Mouse (Mus musculus) large intestine, adult 2 months (tissue): ENCODE data around the gene Arf3. TPM values are rescaled to one million over a fixed set of nuclear protein-coding genes. Genes with fewer than 3 reads are reported as not detected.
"Not testable (repeated sequence)": the region's sequence is repeated elsewhere in the genome, so short reads cannot be mapped to it uniquely, and the experiment has no call there.

Experiments
- DNase-seq: peaks from one replicate; pipeline ENCODE4 v3.0.0-alpha.2; 2012; ENCODE audit warnings: low read depth, low spot score
- WGBS: fragments of 180-500 bp; shearing (Covaris S2); methylation state at CpG from one replicate; pipeline ENCODE4 v1.1.7; 2018; 5-methylcytosine and 5-hydroxymethylcytosine counted together
- polyA plus RNA-seq: library from polyadenylated mRNA; depleted of rRNA; stranded (reverse); fragments of >200 nt; gene quantifications from 2 replicates; pipeline ENCODE4 v1.2.3, GENCODE M21; 2012

Gene Arf3
- polyA plus RNA-seq, 1 experiment = 99.2 TPM

DNA sequence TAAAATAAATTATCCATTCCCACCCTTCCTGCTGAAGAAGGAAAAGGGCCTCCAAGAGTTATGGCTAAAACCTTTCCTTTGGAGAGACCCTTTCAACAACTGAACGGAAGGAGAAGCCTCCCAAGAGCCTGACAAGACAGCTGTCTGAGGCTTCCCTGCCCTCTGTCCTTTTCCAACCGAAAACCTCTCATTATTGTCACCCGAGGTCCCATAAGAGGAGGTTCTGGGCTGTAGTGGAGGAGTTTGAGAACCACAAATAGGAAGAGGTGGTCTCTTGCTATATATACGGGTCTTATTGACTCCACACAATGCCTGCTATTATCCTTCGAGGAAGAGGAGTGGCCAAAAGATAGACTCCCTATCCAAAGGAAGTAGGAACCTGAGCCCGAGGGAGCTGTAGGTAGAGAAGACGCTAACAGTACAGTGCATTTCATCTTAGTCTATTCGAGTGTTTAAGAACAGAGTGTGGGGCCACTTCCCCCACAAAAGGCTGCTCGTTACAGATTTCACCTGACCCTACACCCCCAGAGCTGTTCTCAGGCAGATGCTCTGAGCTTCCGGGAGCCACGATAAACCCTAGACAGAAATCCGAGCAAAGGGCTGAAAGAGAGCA lies 8.9 kb upstream of the Arf3 start:
- WGBS = 15% methylated on average over 12 of the region's 12 CpGs
- DNase-seq = no peak

DNA sequence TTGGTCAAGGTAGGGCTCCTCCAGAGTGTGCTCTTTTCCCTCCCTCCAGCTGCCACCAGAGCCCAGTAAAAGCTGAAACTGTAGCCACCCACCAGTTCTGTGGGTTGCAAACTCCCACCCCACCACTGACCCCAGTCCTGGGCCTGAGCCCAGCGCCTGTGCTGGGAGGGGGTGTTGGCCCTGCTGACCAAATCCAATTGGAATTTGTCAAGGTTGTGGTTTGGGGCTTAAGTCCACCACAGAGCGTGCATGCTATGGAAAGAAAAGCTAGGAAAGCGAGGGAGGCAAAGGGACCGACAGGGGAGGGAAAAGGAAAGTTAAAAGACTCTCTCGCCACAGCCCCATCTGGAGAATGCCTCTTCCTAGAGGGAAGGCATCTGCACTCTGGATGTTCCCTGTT lies 5.2 kb upstream of the Arf3 start:
- DNase-seq = no peak
- WGBS = 60% methylated on average over 5 of the region's 5 CpGs

DNA sequence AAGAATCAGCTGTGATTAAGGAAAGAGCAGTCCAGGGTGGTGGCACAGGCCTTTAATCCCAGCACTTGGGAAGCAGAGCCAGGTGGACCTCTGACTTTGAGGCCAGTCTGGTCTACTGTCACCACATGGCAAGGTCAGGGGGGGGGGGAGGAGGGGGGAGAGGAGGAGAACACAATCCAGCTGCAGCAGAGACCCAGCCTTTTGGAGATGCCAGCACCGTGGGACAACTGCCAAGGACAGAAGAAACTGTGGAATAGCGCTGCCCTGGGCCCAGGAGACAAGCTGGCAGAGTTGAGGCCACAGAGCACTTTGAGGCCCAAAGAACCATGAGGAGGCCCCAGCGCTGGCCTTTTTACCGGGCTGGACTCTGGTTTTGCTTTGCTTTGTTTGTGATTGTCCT lies 2.9 kb upstream of the Arf3 start:
- no peak for DNase-seq
- WGBS = 77% methylated on average over 4 of the region's 4 CpGs

DNA sequence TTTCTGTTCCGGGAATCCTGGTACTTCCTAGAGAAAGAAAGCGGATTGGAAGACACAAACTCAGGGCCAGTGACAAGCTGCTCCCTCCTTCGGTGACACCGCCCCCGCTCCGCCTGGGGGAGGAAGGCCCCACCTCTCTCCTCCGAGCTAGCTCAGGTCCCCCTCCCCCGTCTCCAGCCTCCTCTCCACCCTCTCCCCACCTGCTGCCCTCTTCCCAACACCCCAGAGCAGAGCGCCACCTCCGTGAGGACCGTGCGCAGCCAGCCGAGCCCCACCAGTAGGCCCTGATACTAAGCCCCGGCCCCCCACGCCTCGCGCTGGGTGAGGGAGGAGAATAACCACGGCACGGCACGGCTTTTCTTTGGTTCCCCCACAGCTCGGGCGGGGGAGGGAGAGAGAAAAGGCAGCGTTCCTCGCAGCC lies 803 bp downstream of the Arf3 start:
- WGBS = under 1% methylated on average over 24 of the region's 24 CpGs
- DNase-seq = peak; percentile 38

DNA sequence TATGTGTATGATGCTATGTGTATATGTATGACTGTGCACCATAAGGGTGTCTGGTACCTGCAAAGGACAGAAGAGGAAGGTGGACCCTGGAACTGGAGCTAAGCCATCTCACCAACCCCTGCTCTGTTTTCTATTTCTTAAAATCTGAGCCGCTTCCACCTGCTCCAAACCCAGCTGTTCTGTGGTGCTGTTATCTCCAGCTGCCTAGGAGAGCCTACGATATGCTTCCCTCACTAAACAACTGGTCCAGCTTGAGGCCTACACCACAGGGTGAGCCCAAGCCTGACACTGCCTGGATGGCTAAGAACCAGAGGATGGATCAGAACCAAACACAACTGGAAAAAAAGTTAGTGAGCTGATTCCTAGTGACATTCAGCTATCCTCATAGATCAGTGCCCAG lies 8.9 kb downstream of the Arf3 start:
- no peak for DNase-seq
- 68% methylated on average over 2 of the region's 2 CpGs for WGBS

DNA sequence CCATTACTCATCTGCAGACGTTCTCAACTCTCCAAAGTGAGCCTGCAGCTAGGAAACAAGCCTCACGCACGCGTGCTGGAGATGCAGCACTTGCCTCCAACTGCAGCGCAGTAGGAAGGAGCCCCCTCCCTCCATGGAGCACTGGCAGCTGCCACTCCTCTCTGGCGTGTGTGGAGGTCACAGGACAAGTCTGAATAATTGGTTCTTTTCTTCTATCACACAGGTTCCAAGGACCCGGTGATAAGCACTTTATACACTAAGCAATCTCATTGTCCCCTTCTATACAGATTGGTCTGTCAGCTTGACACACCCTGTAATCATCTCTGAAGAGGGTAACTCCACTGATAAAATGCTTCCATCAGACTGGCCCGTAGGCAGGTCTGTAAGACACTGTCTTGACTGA lies 10.0 kb downstream of the Arf3 start:
- no peak for DNase-seq
- WGBS = 67% methylated on average over 8 of the region's 8 CpGs

DNA sequence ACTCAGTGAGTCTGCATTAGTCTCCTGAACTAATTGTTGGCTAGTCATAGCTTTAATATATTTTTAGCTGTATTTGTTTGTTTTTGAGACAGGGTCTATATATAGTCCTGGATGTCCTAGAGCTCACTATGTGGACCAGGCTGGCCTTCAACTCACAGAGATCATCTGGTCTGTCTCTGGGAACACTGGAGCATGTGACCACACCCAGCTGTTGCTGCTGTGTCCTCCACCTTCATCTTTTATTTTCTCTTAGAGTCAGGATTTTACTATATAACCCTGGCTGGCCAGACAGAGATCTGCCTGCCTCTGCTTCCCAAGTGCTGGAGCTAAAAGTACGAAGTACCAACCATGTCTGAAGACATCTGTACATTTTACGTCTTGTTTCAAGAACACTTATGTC lies 13.9 kb downstream of the Arf3 start:
- no peak for DNase-seq
- WGBS = 92% methylated on average over 2 of the region's 2 CpGs

DNA sequence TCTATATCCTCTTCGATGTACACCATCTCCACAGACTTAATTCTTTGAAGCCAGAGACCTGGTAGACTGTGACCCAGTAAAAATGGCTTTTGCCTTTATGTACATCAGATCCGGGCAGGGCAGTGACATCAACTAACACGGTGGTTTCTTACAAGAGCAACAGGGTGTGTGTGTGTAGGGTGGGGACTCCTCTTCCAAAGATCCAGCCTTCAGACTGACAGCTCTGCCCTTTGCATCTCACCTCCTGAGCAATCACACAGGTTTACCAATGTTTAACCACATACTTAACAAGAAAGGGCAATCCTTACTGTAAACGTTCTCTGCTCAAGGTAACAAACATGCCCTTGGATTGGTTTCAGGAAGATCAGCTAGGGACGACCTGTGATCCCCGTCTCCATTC lies 15.7 kb downstream of the Arf3 start:
- WGBS = 37% methylated on average over 6 of the region's 6 CpGs
- DNase-seq = peak; percentile 75

DNA sequence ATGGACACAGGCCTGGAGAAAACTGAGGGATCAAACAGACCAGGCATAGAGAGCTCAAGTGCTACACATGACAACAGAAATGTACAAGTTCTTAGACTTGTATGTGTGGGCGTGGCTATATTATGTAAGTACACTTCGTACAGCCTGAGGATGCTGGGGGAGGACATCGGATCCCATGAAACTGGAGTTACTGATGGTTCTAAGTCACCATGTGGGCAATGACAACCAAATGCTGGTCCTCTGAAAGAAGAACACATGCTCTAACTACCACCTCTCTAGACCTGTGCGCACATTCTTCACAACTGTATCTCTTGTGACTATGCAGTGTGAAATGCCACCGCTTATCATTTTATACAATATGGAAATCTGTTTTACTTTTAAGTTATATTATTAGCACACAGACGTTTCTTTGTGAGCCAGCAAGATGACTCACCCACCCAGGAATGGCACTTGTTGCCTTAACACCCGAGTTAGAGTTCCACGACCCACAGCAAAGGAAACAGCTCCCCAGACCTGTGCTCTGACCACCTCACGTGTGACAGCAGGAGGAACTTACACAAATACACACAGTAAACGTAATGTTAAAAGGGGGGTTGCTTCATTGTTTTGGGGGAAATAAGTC lies 16.6 kb downstream of the Arf3 start:
- 55% methylated on average over 10 of the region's 10 CpGs for WGBS
- DNase-seq = no peak

DNA sequence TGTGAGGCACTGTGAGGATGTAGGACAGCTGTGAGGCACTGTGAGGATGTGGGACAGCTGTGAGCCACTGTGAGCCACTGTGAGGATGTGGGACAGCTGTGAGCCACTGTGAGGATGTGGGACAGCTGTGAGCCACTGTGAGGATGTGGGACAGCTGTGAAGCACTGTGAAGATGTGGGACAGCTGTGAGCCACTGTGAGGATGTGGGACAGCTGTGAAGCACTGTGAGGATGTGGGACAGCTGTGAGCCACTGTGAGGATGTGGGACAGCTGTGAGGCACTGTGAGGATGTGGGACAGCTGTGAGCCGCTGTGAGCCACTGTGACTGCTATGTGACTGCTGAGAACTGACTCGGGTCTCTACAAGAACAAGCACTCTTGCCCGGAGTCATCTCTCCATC lies 19.2 kb downstream of the Arf3 start:
- DNase-seq = not testable (repeated sequence)
- WGBS = 88% methylated on average over 3 of the region's 3 CpGs

DNA sequence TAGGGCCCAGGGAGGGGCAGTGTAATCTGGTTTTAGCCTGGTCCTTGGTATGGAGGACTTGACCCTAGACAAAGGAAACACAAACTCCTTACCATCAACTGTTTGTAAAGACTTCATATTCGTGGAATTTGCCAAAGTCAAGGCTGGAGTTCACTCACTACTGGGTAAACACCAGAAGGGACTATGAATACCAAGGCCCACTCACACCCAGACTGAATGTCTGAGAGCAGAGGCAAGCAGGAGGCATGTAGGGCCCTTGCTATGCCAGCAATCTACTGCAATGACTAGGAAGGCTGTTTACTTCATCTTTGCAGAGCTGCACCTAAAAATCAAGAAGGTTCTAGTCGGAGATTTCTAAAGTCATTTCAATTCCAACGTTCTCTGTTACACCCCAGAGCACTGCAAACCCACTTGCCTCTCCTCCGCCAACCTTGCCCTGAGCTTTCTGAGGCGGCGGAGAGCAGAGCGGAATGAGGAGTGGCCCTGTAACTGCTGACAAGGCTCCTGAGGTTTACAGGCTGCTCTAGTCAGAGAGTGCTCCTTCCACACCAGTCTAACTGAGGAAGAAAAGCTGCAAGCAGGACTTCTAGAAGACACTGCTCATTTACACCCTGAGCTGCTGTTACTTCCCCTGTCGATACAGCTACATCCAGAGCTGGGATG lies 20.1 kb downstream of the Arf3 start:
- DNase-seq = no peak
- WGBS = 65% methylated on average over 8 of the region's 8 CpGs

DNA sequence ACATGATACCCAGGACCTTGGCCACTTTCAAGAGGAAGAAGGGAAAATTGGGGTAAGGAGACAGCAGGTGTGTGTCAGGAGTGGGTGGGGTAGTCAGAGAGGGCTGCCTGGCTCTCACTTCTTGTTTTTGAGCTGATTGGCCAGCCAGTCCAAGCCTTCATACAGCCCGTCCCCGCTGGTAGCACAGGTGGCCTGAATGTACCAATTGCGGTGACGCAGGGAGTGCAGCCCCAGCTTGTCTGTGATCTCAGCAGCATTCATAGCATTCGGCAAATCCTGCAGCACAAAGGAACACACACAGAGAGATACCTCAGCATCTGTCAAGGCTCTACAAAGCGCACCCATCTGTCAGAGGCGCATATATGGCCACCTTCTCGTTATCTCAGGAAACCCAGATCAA lies 22.8 kb downstream of the Arf3 start:
- DNase-seq = no peak
- WGBS = 90% methylated on average over 8 of the region's 8 CpGs

DNA sequence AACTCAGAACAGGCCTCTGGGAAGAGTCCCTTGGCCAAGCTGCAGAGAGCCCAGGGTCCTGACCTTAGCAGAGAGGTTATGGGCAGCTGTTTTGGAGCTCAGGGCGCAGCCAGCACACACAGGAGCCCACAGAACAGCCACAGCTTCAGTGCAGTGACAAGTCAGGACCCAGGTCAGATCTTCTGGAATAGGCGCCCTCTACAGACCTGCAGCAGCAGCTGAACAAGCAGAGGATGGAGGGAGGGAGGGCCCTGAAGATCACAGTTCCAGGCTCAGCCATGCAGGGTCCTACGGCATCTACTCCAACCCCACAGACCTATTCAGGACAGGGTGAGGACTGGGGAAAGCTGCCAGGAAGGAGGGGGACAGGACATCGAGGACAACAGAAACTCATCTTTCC lies 24.2 kb downstream of the Arf3 start:
- no peak for DNase-seq
- 75% methylated on average over 4 of the region's 4 CpGs for WGBS

DNA sequence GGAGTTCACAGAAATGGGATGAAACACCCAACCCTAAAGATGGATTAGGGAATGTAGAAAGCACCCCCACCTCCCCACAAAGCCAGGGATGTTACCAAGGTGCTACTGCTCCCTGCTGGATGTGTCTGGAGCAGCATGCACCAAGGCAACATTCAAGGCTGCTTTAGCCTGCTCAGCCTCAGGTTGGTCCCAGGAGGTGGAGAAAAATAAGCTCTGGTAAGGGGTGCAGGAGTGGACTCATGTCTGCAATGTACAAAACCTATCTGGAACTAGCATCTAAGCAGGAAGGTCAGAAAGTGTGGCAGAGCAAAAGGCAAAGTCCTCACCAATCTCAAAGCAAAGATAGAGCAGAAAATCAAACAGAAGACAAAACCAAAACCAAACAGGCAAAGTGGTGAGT lies 25.1 kb downstream of the Arf3 start:
- DNase-seq = no peak

DNA sequence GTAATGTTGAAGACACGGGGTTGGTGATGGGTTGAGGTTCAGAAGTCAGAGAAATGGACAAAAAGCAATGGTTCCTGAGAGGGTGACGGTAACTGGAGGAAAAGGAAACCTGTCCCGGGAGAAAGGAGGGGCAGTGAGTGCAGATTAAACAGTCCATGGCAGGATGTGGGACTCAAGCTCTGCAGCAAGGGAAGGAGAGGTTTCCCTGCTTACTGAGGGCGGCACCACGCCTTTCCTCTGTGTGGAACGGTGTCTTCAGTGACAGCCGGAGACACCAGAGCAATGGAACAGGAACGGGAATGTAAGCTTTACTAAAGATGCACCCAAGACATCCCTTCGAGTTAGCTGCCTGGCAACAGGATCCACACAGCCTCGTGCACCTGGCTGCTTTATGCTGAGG lies 26.5 kb downstream of the Arf3 start:
- DNase-seq = no peak
- WGBS = 83% methylated on average over 10 of the region's 10 CpGs

DNA sequence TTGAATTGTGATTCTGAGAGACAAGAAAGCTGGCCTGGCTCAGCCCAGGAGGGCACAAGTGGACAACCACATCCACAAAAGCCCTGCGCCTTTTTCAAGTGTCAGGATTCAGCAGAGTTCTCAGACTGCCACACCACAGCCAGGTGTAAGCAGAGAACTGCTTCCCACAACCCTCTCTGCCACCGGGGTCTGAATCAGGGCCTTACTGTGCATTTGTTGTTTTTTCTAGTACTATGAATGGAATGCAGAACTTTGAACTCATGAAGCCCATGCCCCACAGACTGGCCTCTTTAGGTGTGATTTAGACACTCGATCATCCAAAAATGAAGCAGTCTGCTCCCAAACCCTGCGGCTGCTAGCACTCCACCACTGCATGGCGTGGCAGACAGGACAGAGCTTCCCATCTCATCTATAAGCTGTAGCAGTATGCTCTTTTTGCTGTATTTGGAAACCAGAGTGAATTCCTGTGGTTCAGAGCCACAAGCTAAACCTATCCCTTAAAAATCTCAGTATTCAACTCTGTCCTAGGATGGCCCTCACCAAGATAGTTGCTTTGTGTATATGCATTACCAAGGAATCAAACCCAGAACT lies 28.9 kb downstream of the Arf3 start:
- WGBS = 70% methylated on average over 5 of the region's 5 CpGs
- DNase-seq = no peak

DNA sequence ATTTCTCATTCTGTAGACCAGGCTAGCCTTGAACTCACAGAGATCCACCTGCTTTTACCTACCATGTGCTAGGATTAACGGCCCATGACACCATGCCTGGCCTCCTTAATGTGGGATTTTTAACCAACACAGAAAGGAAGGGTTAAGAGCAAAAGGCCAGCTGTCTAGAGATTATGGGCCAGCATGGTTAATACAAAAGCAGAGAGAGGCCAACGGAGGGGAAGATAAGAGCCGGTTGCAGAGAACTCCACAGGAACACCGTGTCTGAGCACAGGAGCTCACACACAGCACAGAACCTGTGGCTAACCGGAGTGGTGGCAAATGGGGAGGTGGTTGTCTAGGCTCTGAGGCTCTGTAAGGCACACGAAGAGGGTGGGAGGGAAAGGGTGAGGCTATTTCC lies 29.6 kb downstream of the Arf3 start:
- DNase-seq = no peak
- 59% methylated on average over 6 of the region's 6 CpGs for WGBS

DNA sequence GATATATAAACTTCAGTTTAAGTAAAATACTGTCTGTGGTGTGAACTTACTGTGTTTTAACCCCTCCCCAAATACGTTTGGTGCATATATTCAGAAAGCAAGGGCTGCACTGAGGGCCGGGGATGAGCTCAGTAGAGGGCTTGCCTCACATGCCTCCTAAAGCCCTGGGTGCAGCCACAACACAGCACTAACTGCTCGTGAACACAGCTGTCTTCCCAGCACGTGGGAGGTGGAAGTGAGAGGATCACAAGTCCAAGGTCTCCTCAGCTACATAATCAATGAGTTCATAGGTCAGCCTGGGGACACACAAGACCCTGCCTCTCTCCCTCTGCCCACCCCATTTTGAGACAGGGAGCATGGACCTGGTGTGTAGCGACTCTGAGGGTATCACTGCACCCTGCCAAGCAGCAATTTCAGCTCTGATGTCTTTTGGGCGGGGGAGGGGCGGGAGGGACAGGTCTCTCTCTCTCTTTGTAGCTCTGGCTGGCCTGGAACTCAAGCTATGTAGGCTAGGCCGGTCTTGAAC lies 30.9 kb downstream of the Arf3 start:
- WGBS = 56% methylated on average over 8 of the region's 8 CpGs
- no peak for DNase-seq

DNA sequence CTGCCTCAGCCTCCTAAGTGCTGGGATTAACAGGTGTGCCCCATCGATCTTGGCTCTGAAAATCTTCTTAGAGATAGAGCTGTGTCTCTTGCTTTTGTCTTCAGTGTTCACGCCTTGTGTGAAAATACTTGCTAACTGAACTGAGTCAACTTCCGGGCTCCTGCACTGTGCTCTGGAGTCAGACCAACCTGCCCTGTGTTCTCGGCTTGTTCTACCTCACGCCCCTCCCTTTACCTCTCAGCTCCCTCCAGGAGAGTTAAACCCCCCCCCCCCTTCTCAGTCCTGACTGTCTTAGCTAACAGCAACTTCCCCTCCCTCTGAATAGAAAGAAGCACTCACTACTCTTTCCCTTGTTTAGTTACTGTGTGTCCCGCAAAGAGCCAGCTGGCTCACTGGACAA lies 32.2 kb downstream of the Arf3 start:
- WGBS = 46% methylated on average over 6 of the region's 6 CpGs
- DNase-seq = no peak

DNA sequence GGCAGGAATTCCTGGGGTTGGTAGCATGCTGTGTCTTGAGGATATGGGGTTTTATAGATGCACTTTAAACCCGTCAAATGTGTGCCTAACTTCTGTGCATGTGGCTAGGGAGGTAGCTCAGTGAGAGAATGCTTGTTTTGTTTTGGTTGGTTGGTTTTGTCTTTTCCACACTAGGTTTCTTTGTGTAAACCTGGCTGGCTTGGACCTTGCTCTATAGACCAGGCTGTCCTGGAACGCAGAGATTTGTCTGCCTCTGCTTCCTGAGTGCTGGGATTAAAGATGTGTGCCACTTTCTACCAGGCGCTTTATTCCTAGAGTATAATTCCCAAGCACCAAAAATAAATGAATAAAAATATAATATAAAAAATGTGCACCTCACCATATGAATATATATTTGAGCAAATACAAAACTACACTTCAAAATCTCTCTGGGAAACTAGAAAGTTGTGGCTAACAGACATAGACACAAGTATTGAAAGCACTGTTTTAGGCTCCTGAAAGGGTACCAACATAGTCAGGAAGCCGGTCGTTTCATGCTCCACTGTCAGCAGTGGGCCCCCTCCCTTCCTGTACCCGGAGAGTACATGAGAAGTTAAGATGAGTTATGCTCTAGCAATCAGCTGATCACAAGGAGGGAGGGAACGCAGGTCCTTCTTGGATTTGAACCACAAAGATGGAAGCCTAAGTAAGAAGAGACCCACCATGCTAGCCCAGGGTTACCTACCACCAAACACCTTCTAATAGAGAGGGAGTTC lies 33.0 kb downstream of the Arf3 start:
- 50% methylated on average over 7 of the region's 7 CpGs for WGBS
- no peak for DNase-seq
